Mouse (Mus musculus): ENCODE measurements at regions not wholly inside any gene's neighbourhood (a gene's known extent, or its start where the extent isn't known, plus 50 kb on each side); places are given as distances from the start of the nearest gene placed in this dataset.

GRCm38 (mm10) chr14:58788190-58788945, 354.3 kb downstream of the 1700129C05Rik start:
- Histone ChIP-seq H3K9ac (no peak overlapping the region), H3K4me2 (replicated peaks) (no peak overlapping the region), H3K27me3 (no peaks in the 10 kb centered on the region), H3K9me3 (no peaks in the 10 kb centered on the region), H3K36me3 (no peaks in the 10 kb centered on the region), H3K27ac (no peak overlapping the region), H3K4me3 (no peak overlapping the region), H3K4me1 (peaks cover 16% of the 10 kb centered on the region)
- ATAC-seq (ENCODE audit: low FRiP score, low read depth), result no peak
- 83% methylated on average over 10 of the region's 10 CpGs for WGBS

DNA sequence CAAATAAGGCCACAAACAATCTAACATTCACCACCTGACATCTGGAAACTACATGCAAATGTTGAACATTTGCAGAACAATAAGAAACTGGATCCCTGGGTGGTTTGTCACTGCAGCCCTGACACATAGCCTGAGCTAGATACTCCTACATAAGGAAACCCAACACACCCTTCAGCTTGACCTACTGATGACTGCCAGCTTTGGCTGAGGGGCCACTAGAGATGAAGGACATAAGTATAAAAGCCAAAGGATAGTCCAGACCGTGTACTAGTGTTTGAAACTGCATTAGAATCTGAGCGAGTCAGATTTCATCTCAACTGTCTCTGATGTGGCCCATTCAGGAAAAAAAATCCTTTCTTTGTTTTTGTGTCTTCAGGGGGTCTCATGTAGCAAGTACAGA, 355.1 kb downstream of the 1700129C05Rik start:
- no peak overlapping the region for H3K4me3 ChIP-seq
- no peak for ATAC-seq (ENCODE audit: low FRiP score, low read depth)
- peaks cover 21% of the 10 kb centered on the region for H3K4me1 ChIP-seq
- no peaks in the 10 kb centered on the region for H3K9me3 ChIP-seq
- no peaks in the 10 kb centered on the region for H3K36me3 ChIP-seq
- no peak overlapping the region for H3K9ac ChIP-seq
- no peaks in the 10 kb centered on the region for H3K27me3 ChIP-seq
- no peak overlapping the region for H3K27ac ChIP-seq
- WGBS, result 85% methylated on average over 2 of the region's 2 CpGs
- no peak overlapping the region for H3K4me2 ChIP-seq (replicated peaks)

DNA sequence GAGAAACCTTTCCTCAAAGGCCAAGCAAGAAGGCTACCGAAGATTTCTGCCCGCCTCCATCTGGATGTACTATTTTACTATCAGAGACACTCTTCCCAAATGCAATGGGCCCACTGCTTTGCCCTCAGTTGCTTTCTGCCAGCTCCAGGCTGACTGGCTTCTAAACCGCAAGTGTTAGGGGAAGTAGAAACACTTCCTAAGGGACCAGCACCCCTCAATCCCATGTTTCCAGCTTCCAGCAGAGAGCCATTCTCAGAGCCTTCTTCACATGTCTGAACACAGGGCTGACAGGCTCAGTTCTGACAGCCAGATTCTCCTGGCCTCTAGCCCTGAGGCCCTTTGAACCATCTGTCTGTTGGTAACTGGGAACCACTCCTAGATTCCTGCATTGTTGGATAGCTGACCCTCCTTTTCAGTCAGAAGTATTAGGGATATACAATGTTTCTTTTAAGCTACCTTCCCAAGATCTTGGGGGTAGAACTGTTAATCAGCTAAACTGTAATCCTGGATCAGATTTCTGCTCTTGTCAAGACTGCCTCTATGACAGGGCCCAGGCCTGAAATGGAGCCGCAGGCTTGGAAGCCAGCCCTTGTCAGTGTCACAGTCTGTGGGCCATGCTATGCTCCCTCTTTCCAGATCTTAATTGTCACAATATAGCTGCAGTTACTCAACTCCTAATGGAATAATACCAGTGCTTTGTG, 355.8 kb downstream of the 1700129C05Rik start:
- Histone ChIP-seq H3K4me2 (replicated peaks) (no peak overlapping the region), H3K9ac (no peak overlapping the region), H3K27me3 (no peaks in the 10 kb centered on the region), H3K9me3 (no peaks in the 10 kb centered on the region), H3K36me3 (no peaks in the 10 kb centered on the region), H3K4me1 (peaks cover 23% of the 10 kb centered on the region), H3K27ac (no peak overlapping the region), H3K4me3 (no peak overlapping the region)
- ATAC-seq (ENCODE audit: low FRiP score, low read depth), result no peak
- WGBS, result 80% methylated on average over 4 of the region's 4 CpGs

GRCm38 (mm10) chr14:58783201-58783600, 359.5 kb downstream of the 1700129C05Rik start:
- no peaks in the 10 kb centered on the region for H3K9me3 ChIP-seq
- no peak overlapping the region for H3K4me2 ChIP-seq (replicated peaks)
- no peak overlapping the region for H3K27ac ChIP-seq
- H3K27me3 ChIP-seq, result no peaks in the 10 kb centered on the region
- no peak for ATAC-seq (ENCODE audit: low FRiP score, low read depth)
- no peaks in the 10 kb centered on the region for H3K36me3 ChIP-seq
- WGBS, result 62% methylated on average over 1 of the region's 1 CpGs
- peaks cover 23% of the 10 kb centered on the region for H3K4me1 ChIP-seq
- no peak overlapping the region for H3K9ac ChIP-seq
- H3K4me3 ChIP-seq, result no peak overlapping the region

GRCm38 (mm10) chr14:58780306-58780705, 362.4 kb downstream of the 1700129C05Rik start:
- Histone ChIP-seq H3K27me3 (no peaks in the 10 kb centered on the region), H3K27ac (no peak overlapping the region), H3K9me3 (no peaks in the 10 kb centered on the region), H3K4me2 (replicated peaks) (no peak overlapping the region), H3K4me3 (no peak overlapping the region), H3K9ac (no peak overlapping the region), H3K4me1 (peaks cover 23% of the 10 kb centered on the region), H3K36me3 (no peaks in the 10 kb centered on the region)
- 83% methylated on average over 4 of the region's 4 CpGs for WGBS
- ATAC-seq (ENCODE audit: low FRiP score, low read depth), result no peak

DNA sequence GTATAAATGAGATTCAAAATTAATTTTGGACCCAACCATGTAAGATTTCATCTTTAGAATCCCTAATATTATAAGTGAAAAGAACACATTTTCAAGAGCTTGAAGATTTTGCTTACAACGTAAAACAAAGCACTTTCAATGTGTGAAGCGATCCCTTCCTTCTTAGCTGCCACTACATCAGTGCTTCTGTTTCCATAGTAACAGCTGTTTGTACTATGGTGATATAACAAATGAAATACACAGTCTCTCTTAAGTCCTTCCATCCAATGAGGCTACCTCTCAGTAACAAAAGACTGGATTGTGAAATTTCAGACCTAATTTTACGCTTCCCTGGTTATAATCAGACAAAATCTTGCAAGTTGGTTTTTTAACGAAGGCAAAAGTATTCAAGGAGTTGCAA, 364.0 kb downstream of the 1700129C05Rik start:
- H3K27ac ChIP-seq, result no peak overlapping the region
- no peak overlapping the region for H3K9ac ChIP-seq
- H3K4me3 ChIP-seq, result no peak overlapping the region
- no peaks in the 10 kb centered on the region for H3K27me3 ChIP-seq
- H3K4me1 ChIP-seq, result peaks cover 8% of the 10 kb centered on the region
- 80% methylated on average over 4 of the region's 4 CpGs for WGBS
- no peak for ATAC-seq (ENCODE audit: low FRiP score, low read depth)
- no peaks in the 10 kb centered on the region for H3K9me3 ChIP-seq
- H3K4me2 ChIP-seq (replicated peaks), result no peak overlapping the region
- no peaks in the 10 kb centered on the region for H3K36me3 ChIP-seq

GRCm38 (mm10) chr14:58761291-58761690, 381.4 kb downstream of the 1700129C05Rik start:
- Histone ChIP-seq H3K4me1 (no peaks in the 10 kb centered on the region), H3K27ac (no peak overlapping the region), H3K9ac (no peak overlapping the region), H3K4me2 (replicated peaks) (no peak overlapping the region), H3K4me3 (no peak overlapping the region), H3K27me3 (no peaks in the 10 kb centered on the region), H3K9me3 (no peaks in the 10 kb centered on the region), H3K36me3 (no peaks in the 10 kb centered on the region)
- 76% methylated on average over 2 of the region's 2 CpGs for whole genome bisulfite sequencing
- no peak for ATAC-seq (ENCODE audit: low FRiP score, low read depth)

- H3K27ac ChIP-seq, result no peak overlapping the region
- H3K4me3 ChIP-seq, result no peak overlapping the region
- H3K9me3 ChIP-seq, result no peaks in the 10 kb centered on the region
- no peak overlapping the region for H3K4me2 ChIP-seq (replicated peaks)
- 74% methylated on average over 4 of the region's 4 CpGs for WGBS
- no peaks in the 10 kb centered on the region for H3K4me1 ChIP-seq
- no peak overlapping the region for H3K9ac ChIP-seq
- no peak for ATAC-seq (ENCODE audit: low FRiP score, low read depth)
- no peaks in the 10 kb centered on the region for H3K36me3 ChIP-seq
- H3K27me3 ChIP-seq, result no peaks in the 10 kb centered on the region
Observed at GRCm38 (mm10) chr14:58759759-58760158, 382.9 kb downstream of the 1700129C05Rik start.

- H3K36me3 ChIP-seq, result no peaks in the 10 kb centered on the region
- H3K4me1 ChIP-seq, result no peaks in the 10 kb centered on the region
- H3K4me3 ChIP-seq, result no peak overlapping the region
- H3K9me3 ChIP-seq, result no peaks in the 10 kb centered on the region
- no peak for ATAC-seq (ENCODE audit: low FRiP score, low read depth)
- H3K27me3 ChIP-seq, result no peaks in the 10 kb centered on the region
- 88% methylated on average over 7 of the region's 7 CpGs for WGBS
- no peak overlapping the region for H3K27ac ChIP-seq
- no peak overlapping the region for H3K4me2 ChIP-seq (replicated peaks)
- H3K9ac ChIP-seq, result no peak overlapping the region
Observed at GRCm38 (mm10) chr14:58753781-58754180, 388.9 kb downstream of the 1700129C05Rik start.

- no peaks in the 10 kb centered on the region for H3K4me1 ChIP-seq
- no peak for ATAC-seq (ENCODE audit: low FRiP score, low read depth)
- no peaks in the 10 kb centered on the region for H3K36me3 ChIP-seq
Observed at GRCm38 (mm10) chr14:58753136-58753535, 389.6 kb downstream of the 1700129C05Rik start.

GRCm38 (mm10) chr14:58726418-58726817, 416.3 kb downstream of the 1700129C05Rik start:
- ATAC-seq (ENCODE audit: low FRiP score, low read depth), result no peak
- no peaks in the 10 kb centered on the region for H3K9me3 ChIP-seq
- H3K4me1 ChIP-seq, result no peaks in the 10 kb centered on the region
- WGBS, result 61% methylated on average over 1 of the region's 1 CpGs
- no peak overlapping the region for H3K27ac ChIP-seq
- H3K27me3 ChIP-seq, result no peaks in the 10 kb centered on the region
- H3K4me3 ChIP-seq, result no peak overlapping the region
- no peak overlapping the region for H3K9ac ChIP-seq
- no peaks in the 10 kb centered on the region for H3K36me3 ChIP-seq
- no peak overlapping the region for H3K4me2 ChIP-seq (replicated peaks)

More at GRCm38 (mm10) chr14:58753136-58753535, 389.6 kb downstream of the 1700129C05Rik start:
- Histone ChIP-seq H3K9ac (no peak overlapping the region), H3K9me3 (no peaks in the 10 kb centered on the region), H3K4me3 (no peak overlapping the region), H3K27ac (no peak overlapping the region), H3K27me3 (no peaks in the 10 kb centered on the region), H3K4me2 (replicated peaks) (no peak overlapping the region)
- WGBS, result 50% methylated on average over 1 of the region's 1 CpGs

- Histone ChIP-seq H3K9me3 (no peaks in the 10 kb centered on the region), H3K9ac (no peak overlapping the region), H3K4me3 (no peak overlapping the region), H3K27ac (no peak overlapping the region), H3K36me3 (no peaks in the 10 kb centered on the region), H3K4me2 (replicated peaks) (no peak overlapping the region), H3K4me1 (no peaks in the 10 kb centered on the region), H3K27me3 (no peaks in the 10 kb centered on the region)
- no peak for ATAC-seq (ENCODE audit: low FRiP score, low read depth)
Observed at GRCm38 (mm10) chr14:58714856-58715255, 427.8 kb downstream of the 1700129C05Rik start.

Data from limb, embryonic 13.5 days (tissue).